Mouse (Mus musculus) stomach, embryonic 14.5 days (tissue): ENCODE measurements around the gene Rab5a. TPM values are rescaled to one million over a fixed set of nuclear protein-coding genes. Genes with fewer than 3 reads are reported as not detected.

Source experiments
- ATAC-seq: fragments of 200-750 bp; cut with Nextera tagmentation; 2 replicates; pipeline ENCODE4 v1.8.0; 2017; ENCODE audit warnings: low read depth, moderate TSS enrichment; ENCODE audit not compliant: insufficient number of reproducible peaks, insufficient read depth, low FRiP score
- H3K27ac ChIP-seq: fragments of 300-500 bp; sonication (generic); 2 replicates; pipeline ENCODE4 v1.5.1; 2014; ENCODE audit warnings: mild to moderate bottlenecking, low read length, moderate library complexity, mixed read lengths
- H3K27me3 ChIP-seq: fragments of 300-500 bp; sonication (generic); 2 replicates; pipeline ENCODE4 v1.6.1; 2014; ENCODE audit warnings: low read length, control low read depth, mixed read lengths; ENCODE audit not compliant: control insufficient read depth, insufficient read depth
- H3K36me3 ChIP-seq: fragments of 300-500 bp; sonication (generic); 2 replicates; pipeline ENCODE4 v1.6.1; 2014; ENCODE audit warnings: mild to moderate bottlenecking, control low read depth, low read length, moderate library complexity, mixed read lengths; ENCODE audit not compliant: control insufficient read depth, insufficient read depth
- H3K4me1 ChIP-seq: fragments of 300-500 bp; sonication (generic); 2 replicates; pipeline ENCODE4 v1.6.1; 2014; ENCODE audit warnings: low read length, control low read depth, mixed read lengths; ENCODE audit not compliant: control insufficient read depth, insufficient read depth
- H3K4me2 ChIP-seq: fragments of 300-500 bp; sonication (generic); replicated peaks from 2 replicates; pipeline ENCODE4 v1.6.1; 2014; ENCODE audit warnings: low read depth, low read length, control low read depth
- H3K4me3 ChIP-seq: fragments of 300-500 bp; sonication (generic); 2 replicates; pipeline ENCODE4 v1.5.1; 2014; ENCODE audit warnings: low read depth, low read length, control low read depth
- H3K9ac ChIP-seq: fragments of 300-500 bp; sonication (generic); replicated peaks from 2 replicates; pipeline ENCODE4 v1.6.1; 2014; ENCODE audit warnings: low read depth, mild to moderate bottlenecking, control low read depth, low read length, moderate library complexity, mixed read lengths
- H3K9me3 ChIP-seq: fragments of 300-500 bp; sonication (generic); 2 replicates; pipeline ENCODE4 v1.6.1; 2016; ENCODE audit warnings: low read depth, low read length, control low read depth; ENCODE audit not compliant: control insufficient read depth
- WGBS: fragments of 180-500 bp; shearing (Covaris S2); extraction: QIAGEN DNeasy Blood & Tissue Kit; methylation state at CpG from one replicate; pipeline ENCODE4 v1.1.7; 2014; 5-methylcytosine and 5-hydroxymethylcytosine counted together
- polyA plus RNA-seq: library from polyadenylated mRNA; unstranded; fragments of >200 nt; fragmentation: Nextera tagmentation; extraction: Ambion mirVana; gene quantifications from 2 replicates; pipeline ENCODE4 v1.2.1, GENCODE M21; 2014

The Rab5a gene
- 74.1 and 93.8 TPM in 2 replicates for polyA plus RNA-seq

DNA sequence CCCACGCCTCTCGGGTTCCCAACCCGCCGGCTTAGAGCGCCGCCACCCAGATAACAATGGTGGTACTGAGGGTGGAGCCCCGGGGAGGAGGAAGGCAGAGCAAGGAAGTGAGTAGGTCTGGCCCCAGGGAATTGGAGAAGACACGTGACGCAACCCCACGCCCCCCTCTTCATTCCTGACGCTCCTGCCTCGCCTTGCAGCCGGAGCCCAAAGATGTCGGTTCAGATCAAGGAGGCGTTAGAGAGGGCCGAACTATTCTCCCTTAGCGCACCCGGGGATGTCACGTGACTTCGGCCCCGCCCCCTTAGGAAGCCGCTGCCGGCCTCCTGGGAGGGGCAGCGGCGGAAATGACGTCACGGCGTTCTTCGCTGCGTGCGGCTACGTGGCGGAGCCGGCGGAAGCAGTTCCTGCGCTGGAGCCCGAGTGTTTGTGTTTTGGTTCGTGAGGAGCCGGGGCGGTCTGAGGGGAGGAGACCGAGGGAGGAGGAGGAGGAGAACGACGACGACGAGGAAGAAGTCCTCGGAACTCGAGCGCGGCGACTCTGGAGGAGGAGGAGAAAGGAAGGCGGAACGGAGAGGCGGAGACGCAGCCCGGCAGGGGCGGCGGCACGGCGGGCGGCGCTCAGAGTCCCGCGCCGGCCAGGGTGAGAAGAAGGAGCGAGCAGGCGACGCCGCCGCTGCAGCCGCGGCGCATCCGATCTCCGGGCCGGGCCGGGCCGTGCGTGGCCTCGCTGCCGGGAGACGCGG, at the start of gene Rab5a:
TSS of gene Rab5a (plus strand) at position 377 of the 746 bp plus-strand sequence.
- Histone ChIP-seq H3K4me2 (peak within 1 kb of the TSS; percentile 78), H3K27ac (peak within 1 kb of the TSS; percentile 99), H3K9me3 (no peaks in the 10 kb centered on the region), H3K9ac (peak within 1 kb of the TSS; percentile 92), H3K4me1 (peaks cover 10% of the 10 kb centered on the region; the same call in 1 of the 2 replicates), H3K36me3 (no peaks in the 10 kb centered on the region), H3K27me3 (no peaks in the 10 kb centered on the region), H3K4me3 (peak within 1 kb of the TSS; percentile 95)
- WGBS: 0% methylated on average over 69 of the region's 82 CpGs
- ATAC-seq: peak; percentile 98

DNA sequence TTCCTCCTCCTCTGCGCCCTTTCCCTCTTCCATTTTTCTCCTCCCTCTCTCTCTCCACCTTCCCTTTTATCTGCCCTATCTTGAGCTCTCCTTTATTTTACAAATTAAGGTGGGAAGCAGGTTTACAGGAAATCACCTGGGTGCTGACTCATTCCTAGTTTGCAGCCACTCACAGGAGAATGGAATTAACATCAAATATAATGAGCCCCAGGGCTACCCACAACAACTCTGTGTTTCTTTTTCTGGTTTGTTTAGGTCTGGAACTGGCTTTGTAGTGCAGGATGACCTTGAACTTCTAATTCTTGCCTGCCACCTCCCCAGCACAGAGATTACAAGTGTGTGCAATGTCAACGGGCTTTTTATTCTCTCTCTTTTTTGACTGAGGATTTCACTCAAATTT, 22.9 kb upstream of the Rab5a start:
- Histone ChIP-seq H3K4me3 (no peak overlapping the region), H3K9me3 (no peaks in the 10 kb centered on the region), H3K27ac (no peak overlapping the region), H3K36me3 (no peaks in the 10 kb centered on the region), H3K4me2 (no peak overlapping the region), H3K9ac (no peak overlapping the region), H3K4me1 (no peaks in the 10 kb centered on the region), H3K27me3 (no peaks in the 10 kb centered on the region)
- WGBS: 81% methylated on average over 2 of the region's 2 CpGs
- ATAC-seq: no peak

DNA sequence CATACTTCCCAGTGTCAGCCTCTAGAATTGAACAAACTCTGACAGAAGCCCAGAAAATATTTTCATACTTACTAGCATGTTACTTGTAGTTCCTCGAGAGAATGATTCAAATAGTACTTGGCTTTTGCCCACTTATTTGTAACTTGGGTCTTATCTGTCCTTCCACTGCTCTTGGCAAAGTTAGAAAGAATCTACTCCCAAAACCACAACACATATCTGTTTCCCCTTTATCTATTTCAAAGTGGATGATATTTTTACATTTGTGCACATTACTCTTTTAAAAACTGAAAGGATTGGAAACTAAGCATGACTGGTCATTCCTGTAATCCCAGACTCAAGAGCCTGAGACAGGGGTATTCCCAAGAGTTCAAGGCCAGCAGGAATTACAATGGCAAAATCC, 22.3 kb upstream of the Rab5a start:
- H3K4me3 ChIP-seq: no peak overlapping the region
- ATAC-seq: no peak
- no peak overlapping the region for H3K4me2 ChIP-seq
- WGBS: 77% methylated on average over 1 of the region's 1 CpGs
- H3K27ac ChIP-seq: no peak overlapping the region
- H3K4me1 ChIP-seq: no peaks in the 10 kb centered on the region
- no peaks in the 10 kb centered on the region for H3K9me3 ChIP-seq
- H3K27me3 ChIP-seq: no peaks in the 10 kb centered on the region
- no peaks in the 10 kb centered on the region for H3K36me3 ChIP-seq
- no peak overlapping the region for H3K9ac ChIP-seq

DNA sequence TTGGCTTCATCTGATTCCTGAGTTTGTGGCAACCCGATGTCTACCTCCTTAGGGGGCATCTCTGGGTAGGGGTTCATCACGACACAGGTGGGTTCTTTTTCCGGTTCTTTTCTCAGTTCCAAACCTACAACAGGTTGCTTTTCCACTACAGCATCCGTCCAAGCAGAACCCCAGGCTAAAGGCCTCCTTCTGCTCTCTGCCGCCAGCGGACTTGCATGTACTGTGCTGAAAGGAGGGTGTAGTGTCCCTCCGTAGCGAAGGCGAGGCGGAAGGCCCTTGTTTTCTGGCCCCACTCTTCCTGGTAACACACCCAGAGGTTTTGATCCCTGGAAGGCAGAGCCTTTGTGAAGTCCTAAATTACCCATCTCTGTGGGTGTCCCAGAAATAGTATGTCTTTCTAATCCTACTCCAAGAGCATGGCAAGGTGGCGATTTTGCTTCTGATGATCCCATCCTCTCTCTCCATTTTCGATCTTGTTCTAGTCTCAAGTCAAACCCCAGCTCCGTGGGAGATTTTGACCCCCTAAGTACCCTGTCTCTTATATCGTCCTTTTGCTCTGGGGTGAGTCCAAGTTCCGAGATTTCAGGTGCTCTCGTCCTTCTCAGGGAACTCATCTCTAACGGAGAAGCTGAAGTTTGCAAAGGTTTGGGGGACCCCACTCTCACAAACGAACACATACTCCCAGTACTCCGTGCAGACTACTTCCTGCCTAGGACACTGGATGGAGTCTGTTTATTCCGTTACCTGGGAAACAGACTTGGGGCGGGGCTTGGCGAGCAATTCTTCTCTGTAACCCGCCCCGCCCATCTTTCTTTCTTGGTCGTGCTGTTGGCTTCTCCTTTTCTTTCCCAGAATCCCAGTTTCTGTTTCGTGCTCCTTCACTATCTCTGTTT, 16.2 kb upstream of the Rab5a start, which contains the start of gene Efhb:
TSS of gene Efhb (minus strand) at position 719 of the 893 bp plus-strand sequence.
- Histone ChIP-seq H3K9ac (no peak within 1 kb of the TSS; the same call in 1 of the 2 replicates), H3K4me3 (peak within 1 kb of the TSS; percentile 35), H3K27me3 (no peaks in the 10 kb centered on the region), H3K27ac (no peak within 1 kb of the TSS), H3K36me3 (no peaks in the 10 kb centered on the region), H3K4me1 (no peaks in the 10 kb centered on the region), H3K9me3 (no peaks in the 10 kb centered on the region), H3K4me2 (peak within 1 kb of the TSS; percentile 52)
- WGBS: 22% methylated on average over 26 of the region's 26 CpGs
- ATAC-seq: peak; percentile 94

- Histone ChIP-seq H3K4me2 (peak overlapping the region; percentile 52), H3K4me1 (no peaks in the 10 kb centered on the region), H3K27ac (no peak overlapping the region), H3K36me3 (no peaks in the 10 kb centered on the region), H3K9ac (no peak overlapping the region; the same call in 1 of the 2 replicates), H3K27me3 (no peaks in the 10 kb centered on the region), H3K4me3 (peak overlapping the region; percentile 35), H3K9me3 (no peaks in the 10 kb centered on the region)
- ATAC-seq: peak; percentile 31; the same call in 1 of the 2 replicates
- WGBS: 14% methylated on average over 7 of the region's 9 CpGs
Observed at GRCm38 (mm10) chr17:53463496-53463840, 15.6 kb upstream of the Rab5a start.

DNA sequence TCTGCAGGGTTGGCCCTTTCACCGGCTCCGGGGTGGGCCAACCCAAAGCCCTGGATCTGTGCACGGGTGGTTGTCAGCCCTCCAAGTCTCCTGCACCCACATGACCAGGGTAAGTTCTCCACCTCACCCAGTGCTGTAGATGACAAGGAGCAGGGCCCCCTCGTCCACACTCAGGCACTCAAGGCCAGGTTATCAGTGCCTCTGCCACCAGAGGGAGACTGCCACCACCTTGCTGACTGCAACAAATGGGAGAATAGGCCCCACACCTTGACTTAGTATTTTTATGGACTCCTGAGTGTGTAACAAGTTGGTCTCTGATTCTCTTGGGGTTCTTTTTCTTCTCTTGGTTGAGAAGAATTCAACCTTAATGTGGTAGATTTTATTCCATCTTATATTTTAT, 13.5 kb upstream of the Rab5a start:
- H3K9me3 ChIP-seq: no peaks in the 10 kb centered on the region
- H3K36me3 ChIP-seq: no peaks in the 10 kb centered on the region
- H3K4me2 ChIP-seq: no peak overlapping the region
- ATAC-seq: no peak
- no peaks in the 10 kb centered on the region for H3K27me3 ChIP-seq
- no peak overlapping the region for H3K27ac ChIP-seq
- no peaks in the 10 kb centered on the region for H3K4me1 ChIP-seq
- no peak overlapping the region for H3K4me3 ChIP-seq
- H3K9ac ChIP-seq: no peak overlapping the region
- WGBS: 49% methylated on average over 4 of the region's 4 CpGs

DNA sequence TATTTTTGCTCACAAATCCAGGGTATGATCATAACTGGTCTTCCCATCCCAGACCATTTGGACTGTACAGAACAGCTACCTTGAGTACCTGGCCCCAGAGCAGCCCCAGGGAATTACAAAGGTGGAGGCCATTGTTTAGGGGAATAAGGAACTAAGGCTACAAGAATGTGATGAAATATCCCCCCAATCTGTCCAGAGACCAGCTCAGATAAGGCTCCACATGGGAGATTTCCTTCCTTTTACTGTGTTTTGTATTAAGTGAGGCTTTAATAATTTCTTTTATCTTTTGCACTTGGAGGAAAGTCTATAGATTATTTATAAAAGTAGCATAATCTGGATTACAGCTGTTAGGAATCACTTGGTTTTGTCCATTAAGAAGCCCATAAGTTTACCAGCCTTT, 10.3 kb upstream of the Rab5a start:
- no peaks in the 10 kb centered on the region for H3K4me1 ChIP-seq
- H3K9me3 ChIP-seq: no peaks in the 10 kb centered on the region

GRCm38 (mm10) chr17:53478066-53478857, 772 bp upstream of the Rab5a start:
- no peak for ATAC-seq
- Histone ChIP-seq H3K27ac (peak overlapping the region; percentile 99), H3K27me3 (no peaks in the 10 kb centered on the region), H3K4me3 (peak overlapping the region; percentile 95), H3K9ac (peak overlapping the region; percentile 63), H3K4me2 (peak overlapping the region; percentile 56), H3K36me3 (no peaks in the 10 kb centered on the region), H3K9me3 (no peaks in the 10 kb centered on the region), H3K4me1 (peaks cover 10% of the 10 kb centered on the region; the same call in 1 of the 2 replicates)
- 7% methylated on average over 15 of the region's 15 CpGs for WGBS

More for the DNA sequence above, 10.3 kb upstream of the Rab5a start:
- Histone ChIP-seq H3K27me3 (no peaks in the 10 kb centered on the region), H3K4me3 (no peak overlapping the region), H3K36me3 (no peaks in the 10 kb centered on the region), H3K4me2 (no peak overlapping the region), H3K9ac (no peak overlapping the region), H3K27ac (no peak overlapping the region)
- no peak for ATAC-seq
